Mouse (Mus musculus): Measurements from ENCODE around the gene Zbtb16.

Gene Zbtb16

DNA sequence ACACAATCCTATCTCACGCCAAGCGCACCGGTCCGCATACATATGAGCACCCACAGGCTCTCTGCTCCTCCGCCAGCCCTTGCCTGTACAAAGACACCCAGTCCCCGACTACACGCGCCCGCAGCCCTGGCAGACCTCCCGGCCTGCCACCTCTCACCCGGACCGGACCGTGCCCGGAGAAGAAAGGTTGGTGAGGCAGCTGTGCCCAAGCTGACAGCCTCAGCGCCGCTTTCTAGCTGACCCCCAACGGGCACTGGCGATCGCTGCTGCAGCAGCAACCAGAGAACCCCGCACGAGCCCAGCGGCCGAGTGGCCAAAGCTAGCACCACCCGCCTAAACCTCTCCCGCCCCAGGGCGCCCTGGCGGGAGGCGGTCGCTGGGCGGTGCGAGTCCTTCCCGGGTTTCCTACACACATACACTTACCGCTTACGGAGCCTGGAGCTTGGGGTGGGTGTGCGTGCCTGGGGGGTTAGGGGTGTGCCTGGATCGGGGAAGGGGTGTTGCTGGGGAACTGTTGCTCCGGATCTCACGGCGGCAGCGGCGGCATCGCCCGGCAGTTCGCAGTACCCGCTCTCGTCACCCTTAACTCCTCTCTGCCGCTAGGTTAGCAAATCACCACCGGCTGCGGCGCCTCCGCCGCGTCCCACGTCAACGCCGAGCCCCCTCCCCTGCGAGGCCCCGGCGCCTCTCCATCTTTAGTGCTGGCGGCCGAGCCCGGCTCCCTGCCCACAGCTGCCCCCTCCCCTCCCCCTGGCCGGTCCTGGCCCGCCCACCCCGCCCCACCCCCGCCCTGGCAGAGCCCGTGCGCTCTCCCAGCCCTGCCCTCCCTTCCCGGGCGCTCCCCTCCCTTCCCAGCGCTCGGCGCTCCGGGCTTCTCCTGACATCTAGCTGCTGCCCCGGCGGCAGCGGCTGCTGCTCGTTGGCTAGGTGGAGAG lies at the start of gene Zbtb16:
TSS of gene Zbtb16 (minus strand) at position 592 of the 935 bp plus-strand sequence.
- DNase-seq (ENCODE audit: low spot score in 2 of 2): peak; percentile 90

DNA sequence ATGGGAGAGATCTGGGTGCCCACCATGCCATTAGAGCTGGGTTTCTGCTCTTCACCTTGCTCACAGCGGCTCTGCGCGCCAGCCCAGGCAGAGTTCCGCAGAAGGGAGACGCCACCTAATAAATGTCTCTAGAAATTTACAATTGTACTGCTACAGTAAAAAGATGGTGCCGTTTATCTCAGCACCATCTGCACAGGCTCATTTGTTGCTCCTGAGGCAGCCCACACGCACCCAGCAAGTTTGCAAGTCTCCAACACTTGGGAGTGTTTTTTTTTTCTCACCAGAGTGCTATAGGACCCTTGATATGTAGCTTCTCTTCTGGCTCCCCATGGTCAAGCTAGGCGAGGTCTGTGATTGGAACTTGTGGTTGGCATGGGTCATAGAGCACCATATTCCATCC lies 36.9 kb upstream of the Zbtb16 start:
- no peak for DNase-seq (ENCODE audit: low spot score in 2 of 2)

DNA sequence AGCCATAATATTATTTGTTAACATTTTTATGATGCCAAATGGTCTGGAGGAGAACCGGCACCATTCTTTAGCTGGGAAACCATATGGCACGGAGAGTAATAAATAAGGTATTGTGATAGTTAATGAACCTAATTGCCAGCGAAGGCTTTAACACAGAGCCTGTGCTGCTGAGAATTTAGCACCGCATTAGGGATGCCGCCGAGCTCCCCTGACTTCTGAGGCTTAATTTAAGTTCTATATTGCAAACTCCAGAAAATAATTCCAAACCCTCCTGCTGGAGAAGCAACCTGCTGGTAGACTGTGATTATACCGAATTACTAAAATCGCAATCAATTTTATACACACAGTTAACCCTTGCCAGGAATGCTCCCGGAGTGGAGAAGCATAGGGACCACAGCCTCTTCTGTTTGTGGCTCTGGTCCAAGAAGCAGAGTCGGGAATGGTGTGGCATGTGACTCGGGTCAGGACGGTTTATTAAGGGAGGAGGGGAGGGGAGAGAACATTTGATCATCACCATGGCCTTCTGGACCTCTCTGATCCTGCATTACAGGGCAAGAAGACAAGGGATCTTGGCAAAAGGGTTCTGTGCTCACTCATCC lies 30.6 kb upstream of the Zbtb16 start:
- no peak for DNase-seq (ENCODE audit: low spot score in 2 of 2)

DNA sequence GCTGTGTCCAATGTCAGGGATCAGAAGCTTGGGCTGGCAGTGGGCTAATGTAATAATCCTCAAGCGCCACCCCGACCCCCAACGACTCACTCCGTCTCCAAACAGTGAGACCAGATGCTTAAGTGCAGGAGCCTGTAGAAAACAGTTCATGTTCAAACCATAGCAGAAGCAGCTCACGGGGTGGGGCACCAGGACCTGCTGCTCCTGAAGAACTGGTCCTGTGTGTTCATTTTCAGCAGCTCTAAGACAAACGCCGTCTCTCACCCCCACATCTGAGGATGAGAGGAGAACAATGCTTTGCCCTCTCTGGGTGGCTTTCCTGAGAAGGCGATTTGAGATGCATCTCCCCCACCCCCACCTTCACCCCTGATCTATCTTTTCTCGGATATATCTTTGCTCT lies 29.2 kb upstream of the Zbtb16 start:
- no peak for DNase-seq (ENCODE audit: low spot score in 2 of 2)

DNA sequence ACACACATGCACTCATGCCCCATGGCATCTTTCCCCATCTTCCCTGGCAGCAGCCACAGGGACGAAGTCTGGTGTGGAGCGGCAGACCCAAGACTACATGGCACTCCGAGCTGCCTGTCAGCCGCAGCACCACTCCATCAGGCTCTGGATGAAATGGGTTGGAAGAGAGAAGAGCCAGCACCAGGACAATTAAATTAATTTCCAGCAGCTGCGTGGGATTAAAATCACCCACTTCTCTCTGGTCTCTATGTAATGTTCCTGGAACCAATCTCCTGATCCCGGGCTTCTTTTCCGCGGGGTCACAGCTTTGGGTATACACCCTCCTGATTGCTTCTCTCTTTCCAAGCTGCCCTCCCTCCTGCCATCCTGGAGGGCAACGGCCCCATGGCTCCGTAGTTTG lies 25.5 kb upstream of the Zbtb16 start:
- no peak for DNase-seq (ENCODE audit: low spot score in 2 of 2)

DNA sequence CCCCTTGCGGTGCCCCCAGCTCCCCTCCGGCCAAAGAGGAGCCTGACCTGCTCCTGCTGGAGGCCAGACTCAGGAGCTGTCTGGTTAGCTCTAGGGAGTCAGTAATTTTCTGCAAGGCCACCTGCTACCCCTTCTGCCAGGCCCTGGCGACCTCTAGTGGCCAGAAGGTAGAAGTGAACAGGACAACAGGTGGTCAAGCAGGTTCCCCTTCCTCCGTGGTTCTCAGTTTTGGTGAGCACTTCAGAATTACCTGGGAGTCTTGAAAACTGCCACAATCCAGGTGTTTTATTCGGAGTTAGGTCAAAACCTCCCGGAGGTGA lies 24.5 kb upstream of the Zbtb16 start:
- peak; percentile 72 for DNase-seq (ENCODE audit: low spot score in 2 of 2)

DNA sequence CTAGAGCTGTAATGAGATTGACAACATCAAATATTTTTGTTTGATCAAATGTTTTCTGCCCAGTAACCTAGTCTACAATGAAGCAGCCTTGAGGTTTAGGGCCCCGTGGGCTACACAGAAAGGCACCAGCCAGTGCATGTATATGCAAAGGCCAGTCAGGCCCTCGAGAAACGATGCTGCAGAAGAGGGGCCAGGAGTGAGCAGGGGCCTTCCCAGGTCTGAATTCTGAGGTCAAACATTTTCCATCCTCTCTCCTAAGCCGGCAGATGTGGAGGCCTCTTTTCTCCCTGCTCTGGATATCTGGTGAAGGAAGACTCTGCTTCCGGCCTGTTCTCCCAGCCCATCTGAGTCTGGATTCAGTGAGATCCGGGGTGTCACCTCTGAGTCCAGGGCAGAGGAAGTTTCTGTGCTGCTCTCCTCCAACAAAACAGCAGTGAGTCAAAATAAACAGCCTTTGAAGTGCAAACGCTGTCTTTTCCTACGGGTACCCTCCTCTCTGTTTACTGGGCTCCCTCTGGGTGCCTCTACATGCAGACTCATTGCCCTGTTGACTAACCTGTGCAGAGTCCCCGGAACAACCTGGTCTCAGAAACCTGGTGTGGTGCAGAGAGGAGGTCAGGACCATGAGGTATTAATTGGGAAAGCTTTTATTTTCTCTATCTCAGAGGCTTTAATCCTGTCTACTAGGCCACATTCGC lies 24.0 kb upstream of the Zbtb16 start:
- no peak for DNase-seq (ENCODE audit: low spot score in 2 of 2)

DNA sequence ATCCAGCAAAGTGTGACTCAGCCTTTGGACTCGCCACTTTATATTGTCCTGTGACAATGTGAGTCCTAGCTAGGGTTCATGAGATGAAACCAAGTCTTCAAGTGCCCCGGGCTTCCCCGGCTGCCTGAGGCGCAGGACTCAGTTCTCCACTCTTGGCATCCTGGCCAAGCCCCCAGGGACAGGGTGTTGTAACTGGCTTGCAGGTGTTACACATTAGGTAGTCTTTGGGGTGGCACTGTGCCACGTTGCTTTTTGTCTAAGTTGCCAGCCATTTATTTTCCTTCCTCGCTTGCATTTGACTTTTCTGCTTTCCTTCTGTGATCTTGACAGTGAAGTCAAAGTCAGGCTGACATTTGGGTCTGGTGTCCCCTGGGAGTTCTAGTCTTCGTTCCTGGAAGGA lies 21.9 kb upstream of the Zbtb16 start:
- no peak for DNase-seq (ENCODE audit: low spot score in 2 of 2)

DNA sequence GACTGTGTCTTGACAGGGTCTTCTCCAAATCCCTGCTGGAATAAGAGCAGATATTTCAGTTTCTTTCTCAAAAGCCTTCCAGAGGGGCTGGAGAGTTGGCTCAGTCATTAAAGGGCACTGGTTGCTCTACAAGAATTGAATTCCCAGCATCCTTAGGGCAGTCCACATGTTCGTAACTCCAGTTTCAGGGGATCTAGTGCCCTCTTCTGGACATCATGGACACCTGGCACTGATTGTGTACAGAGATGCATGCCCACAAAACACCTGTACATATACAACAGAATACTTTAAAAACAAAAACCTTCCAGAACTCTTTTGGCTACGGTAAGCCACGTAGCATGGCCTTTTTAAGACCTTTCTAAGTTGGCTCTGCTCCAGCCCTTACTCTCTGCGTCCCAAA lies 20.2 kb upstream of the Zbtb16 start:
- DNase-seq (ENCODE audit: low spot score in 2 of 2): no peak

DNA sequence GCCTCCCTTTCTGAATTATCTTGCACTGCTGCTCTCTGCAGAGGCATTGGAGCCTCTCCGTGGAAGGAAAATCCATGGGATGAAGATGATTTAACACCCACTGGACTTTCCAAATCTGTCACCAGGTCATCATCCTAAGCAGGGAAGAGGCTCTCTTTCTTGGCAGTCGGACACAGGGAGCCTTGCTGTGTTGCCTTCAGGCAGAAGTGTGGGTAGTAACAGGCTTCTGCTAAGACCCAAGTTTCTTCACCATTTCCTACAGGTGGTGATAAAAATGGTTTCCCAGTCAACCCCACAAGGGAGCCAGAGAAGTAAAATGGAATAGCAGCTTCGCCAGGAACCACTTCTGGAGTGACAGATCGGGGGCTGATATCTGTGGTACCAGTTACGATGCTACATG lies 13.5 kb upstream of the Zbtb16 start:
- no peak for DNase-seq (ENCODE audit: low spot score in 2 of 2)

DNA sequence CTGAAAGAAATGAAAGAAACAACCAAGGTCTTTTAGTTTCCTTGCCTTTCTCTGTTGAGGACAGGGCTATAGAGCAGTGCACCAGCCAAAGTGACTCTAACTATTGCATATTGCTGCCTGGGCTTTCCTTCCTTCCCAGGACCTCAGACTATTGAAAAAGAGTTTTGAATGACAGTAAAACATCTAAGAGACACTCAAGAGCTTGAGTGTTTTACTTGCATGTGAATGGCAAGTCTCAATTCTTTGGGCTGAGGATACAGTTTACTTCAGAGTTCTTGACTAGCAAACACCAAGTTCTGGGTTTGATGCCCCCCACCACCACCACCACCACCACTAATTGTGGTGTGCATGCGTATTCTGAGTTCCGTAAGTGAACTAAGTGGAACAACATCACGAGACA lies 3.5 kb upstream of the Zbtb16 start:
- no peak for DNase-seq (ENCODE audit: low spot score in 2 of 2)

DNA sequence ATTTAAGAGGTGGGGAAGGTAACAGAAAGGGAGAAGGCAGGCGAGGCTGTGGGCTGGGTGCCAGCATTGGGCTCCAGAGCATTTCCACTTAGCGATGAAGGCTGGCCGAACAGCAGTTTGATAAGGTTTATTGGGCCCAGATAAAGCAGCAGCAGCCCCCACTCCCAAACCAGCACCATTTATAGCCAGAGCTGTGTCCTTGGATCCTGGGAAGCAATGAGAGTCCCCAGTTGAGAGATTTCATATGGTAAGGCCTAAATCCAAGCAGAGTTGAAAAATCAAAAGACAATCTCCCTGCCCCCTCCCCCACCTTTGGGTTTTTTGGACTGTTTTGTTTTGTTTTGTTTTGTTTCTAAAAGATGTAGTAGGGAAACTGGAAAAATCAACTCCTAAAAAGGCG lies 2.3 kb upstream of the Zbtb16 start:
- no peak for DNase-seq (ENCODE audit: low spot score in 2 of 2)

DNA sequence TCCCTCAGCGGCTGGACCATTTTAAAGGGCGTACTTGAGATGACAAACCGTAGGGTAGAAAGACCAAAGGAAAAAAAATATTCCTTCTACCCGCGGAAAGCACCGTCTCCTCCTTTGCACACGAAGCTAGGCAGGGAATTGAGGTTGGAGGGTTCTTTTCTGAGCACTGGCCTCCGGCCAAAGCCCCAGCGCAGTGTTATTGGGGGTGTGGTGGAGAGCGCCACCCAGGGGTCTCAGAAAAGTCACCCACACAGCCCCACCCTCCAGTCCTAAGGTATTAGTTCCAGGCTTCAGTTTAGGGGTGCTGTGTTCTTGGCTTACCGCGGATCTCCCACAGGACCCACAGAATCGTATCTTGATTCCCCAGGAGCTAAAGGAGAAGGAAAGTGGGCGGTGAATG lies 1.2 kb upstream of the Zbtb16 start:
- no peak for DNase-seq (ENCODE audit: low spot score in 2 of 2)

DNA sequence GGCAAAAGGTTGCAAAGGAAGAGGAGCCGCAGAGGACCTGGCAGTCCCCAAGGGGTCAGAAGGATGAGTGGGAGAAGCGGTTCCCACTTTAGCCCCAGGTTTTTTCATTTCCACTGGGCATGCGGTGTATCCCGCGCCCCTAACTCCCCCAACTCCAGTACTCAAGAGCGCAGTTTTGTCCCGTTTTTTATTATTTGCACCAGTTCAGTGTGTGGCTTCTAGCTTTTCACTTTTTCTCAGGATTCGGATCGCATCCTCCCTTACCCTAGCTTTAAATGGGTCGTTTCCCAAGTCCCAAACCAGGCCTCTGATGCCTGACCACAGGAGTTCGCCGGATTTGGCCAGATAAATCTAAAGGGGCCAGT lies 526 bp upstream of the Zbtb16 start:
- no peak for DNase-seq (ENCODE audit: low spot score in 2 of 2)

DNA sequence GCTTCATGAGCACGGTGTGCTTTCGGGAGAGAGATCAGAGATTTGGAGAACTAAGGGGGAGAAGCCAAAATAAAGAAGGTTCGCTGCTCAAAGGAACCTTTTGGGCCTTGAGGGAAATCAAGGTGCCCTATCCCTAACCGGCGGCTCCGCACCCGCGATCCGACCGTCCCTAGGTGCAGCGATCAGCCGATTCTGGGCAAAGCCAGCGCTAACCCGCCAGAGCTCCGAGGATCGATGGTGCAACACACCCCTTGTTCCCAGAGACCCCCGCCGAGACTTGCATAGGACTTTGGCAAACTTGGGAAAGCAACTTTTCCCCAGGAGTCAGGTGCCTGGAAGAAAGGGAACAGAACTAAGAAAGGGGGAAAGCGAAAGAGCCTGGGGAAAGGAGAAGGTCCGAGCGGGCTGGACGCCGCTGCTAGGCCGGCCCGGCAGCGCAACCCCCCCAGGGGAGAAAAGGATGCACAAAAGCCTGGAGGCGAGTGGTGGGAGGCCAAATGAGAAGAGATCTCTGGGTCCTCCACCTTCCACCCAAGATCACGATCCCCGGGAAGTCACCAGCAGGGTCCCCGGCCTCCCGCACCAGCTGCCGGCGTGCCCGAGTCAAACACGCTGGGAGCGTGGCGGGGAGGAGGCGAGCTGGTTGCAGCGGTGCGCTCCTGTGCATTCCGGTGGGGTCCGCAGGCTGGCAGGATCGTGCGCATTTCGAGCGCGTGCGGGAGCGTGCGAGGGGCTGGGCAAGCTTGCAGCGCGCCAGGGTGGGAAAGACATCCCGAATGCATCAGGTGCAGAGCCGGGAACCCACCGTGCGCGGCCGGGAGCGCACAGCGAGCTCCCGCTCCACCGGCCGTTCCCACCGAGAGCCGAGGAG lies 1.2 kb downstream of the Zbtb16 start:
- no peak for DNase-seq (ENCODE audit: low spot score in 2 of 2)

DNA sequence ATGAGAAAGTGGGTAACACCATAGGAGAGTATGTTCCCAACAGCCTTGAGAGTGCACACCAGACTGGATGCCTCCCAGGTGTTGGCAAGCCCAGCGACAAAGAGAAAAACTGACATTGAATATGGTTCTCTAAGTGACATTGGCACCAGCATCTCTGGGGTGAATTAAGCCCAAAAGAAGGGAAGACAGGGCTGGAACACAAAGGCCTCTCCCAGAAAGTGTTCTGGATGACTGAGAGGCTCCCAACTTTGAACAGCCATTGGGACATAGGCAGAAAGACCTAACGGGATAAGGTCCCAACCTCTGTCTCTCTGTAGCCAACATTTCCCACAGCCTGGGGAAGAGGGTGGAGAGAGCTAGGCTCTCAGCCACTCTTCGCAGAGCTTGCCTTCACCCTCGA lies 2.0 kb downstream of the Zbtb16 start:
- DNase-seq (ENCODE audit: low spot score in 2 of 2): no peak

DNA sequence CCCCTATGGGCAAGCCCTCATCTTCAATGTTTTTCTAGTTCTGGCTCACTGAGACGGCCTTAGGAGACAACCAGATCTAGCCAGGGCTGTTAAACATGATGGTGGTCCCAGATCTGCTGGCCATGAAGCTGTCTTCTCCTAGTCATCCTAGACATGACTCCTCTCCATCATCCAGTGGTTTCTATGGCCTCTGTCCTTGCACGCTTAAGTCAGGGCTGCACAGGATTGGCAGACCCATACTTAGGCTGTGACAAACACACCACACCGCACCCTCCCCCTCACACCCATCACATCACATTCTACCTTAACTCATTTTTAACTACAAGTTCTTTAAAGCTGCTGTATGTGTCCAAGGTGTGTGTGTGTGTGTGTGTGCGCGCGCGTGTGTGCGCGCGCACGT lies 2.5 kb downstream of the Zbtb16 start:
- no peak for DNase-seq (ENCODE audit: low spot score in 2 of 2)

DNA sequence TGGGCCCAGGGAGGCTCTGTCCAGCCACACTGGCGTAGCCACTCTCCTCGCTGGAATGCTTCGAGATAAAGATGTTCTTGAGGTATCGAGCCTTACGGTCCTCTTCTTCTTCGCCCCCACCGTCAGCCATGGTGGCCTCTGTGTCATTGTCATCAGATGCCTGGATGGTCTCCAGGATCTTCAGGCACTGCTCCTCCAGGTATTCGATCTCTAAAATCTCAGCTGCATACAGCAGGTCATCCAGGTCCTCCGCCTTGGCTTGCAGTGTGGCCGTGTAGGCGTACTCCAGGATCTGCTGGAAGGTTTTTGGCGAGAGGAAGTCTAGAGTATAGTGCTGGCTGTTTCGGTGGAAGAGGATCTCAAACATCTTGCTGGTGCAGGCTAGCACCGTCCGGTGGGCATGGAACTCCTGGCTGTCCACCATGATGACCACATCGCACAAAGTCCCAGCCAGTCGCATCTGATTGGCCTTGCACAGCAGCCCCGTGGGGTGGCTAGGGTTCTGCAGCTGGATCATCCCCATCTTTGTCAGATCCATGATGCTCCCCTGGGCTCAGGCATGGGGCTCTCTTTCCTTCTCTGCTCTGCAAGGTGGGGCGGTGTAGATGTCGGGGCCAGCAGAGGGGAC lies 3.4 kb downstream of the Zbtb16 start:
- DNase-seq (ENCODE audit: low spot score in 2 of 2): no peak

DNA sequence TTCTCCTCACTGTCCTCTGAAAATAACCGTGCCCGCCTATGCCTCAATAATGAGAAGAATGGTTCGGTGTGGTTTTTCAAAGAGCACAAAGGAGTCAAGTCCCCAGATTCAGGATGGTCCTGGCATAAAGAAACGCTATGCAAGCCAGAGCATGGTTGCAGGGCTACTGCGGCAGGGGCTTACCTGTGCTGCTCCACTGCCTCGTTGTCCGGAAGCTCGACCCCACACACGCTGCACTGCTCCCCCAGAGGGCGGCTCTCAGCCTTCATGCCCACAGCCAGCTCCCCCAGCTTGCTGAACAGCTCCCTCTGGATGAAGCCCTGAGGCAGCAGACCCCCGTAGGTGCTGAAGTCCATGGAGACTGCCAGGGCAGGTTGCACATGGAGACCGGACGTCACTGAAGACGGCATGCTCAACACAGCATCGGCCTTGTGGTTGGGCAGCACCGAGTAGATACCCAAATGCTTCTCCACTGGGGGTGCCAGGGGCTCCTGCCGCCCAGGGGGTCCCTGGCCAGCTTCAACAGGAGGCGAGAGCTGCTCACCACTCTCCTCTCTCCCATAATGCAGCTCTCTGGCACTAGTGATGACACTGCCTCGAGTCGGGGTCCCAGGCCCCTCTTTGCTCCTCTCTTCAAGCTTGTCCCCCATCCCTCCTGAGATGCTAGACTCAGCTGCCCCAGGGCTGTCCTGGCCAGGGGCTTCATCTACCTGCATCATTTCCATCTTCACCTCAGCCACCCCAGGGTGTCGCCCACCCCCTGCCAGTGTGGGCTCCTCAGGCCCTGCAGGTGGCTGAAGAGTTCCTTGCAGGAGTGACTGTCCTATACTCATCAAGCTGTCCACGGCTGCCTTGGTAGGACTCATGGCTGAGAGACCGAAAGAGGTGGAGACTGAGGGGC lies 4.2 kb downstream of the Zbtb16 start:
- DNase-seq (ENCODE audit: low spot score in 2 of 2): no peak

DNA sequence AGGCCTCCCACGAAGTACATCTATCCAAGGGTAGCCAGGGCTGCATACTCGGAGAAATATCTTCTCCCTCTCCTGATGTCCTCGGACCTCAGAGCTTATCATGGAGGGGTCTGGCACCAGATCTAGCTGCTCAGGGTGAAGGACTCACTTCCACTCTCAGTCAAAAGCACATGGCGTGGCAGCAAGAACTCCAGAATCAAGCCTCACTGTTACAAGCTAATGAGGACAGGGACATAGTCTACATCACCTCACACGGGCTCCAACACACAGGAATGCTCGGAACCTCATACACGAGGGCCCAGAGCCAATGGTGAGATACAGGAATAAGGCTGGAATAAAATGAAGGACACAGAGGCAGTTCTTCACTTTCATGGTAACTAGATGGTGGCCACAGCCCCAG lies 7.2 kb downstream of the Zbtb16 start:
- no peak for DNase-seq (ENCODE audit: low spot score in 2 of 2)

All from heart, adult 9 months (tissue).